ENCODE assay signal across 28 mouse cellular contexts in the genomic region with DNA sequence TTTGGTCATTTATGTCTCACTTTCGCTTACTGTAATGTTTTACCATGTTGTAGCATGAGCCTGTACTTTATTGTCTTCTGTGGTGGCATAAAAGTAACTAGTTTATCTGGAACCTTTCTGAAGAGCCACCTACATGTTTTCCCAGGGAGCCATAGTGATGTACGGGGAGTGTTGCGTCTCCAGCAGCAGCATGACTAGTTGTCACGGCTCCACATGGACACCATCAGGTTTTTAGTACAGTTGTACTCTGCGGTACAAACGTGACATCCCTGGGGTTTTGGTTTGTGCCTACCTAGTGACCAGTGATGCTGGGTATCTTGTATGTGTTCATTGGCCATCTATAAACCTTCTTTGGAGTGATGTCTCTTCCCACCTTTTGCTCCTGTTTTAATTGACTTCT.
"Had no signal": no experiment of that assay in that cellular context is flagged by ENCODE, and none has a peak within 500 bp of the region (broad histone marks: within the 10 kb centered on the region; RNA-seq: fewer than 3 reads in every experiment).

No protein-coding gene starts in this region.

- H3K4me1 ChIP-seq: forebrain, embryonic 13.5 days; forebrain, embryonic 15.5 days had no signal

- H3K36me3 ChIP-seq: embryonic facial prominence, embryonic 10.5 days; embryonic facial prominence, embryonic 12.5 days; embryonic facial prominence, embryonic 13.5 days; embryonic facial prominence, embryonic 15.5 days; forebrain, embryonic 10.5 days; forebrain, embryonic 12.5 days; forebrain, embryonic 15.5 days; heart, embryonic 10.5 days had no signal

- H3K9me3 ChIP-seq: embryonic facial prominence, embryonic 10.5 days; embryonic facial prominence, embryonic 12.5 days; embryonic facial prominence, embryonic 13.5 days; embryonic facial prominence, embryonic 15.5 days; forebrain, embryonic 10.5 days; forebrain, embryonic 12.5 days; forebrain, embryonic 13.5 days; forebrain, embryonic 15.5 days; heart, embryonic 10.5 days had no signal

- H3K27me3 ChIP-seq: embryonic facial prominence, embryonic 12.5 days; embryonic facial prominence, embryonic 13.5 days; embryonic facial prominence, embryonic 15.5 days; forebrain, embryonic 12.5 days; forebrain, embryonic 13.5 days; forebrain, embryonic 15.5 days had no signal

- DNase-seq: cerebellum, adult 8-10 months; cerebellum, adult 9-10 months; cerebellum, adult 9-11 months; cerebellum, postnatal 10 days; cerebellum, postnatal 14 days; cerebellum, postnatal 25 days; cerebellum, postnatal 36 days; embryo, embryonic 11 days; forebrain, postnatal 0 days; gastrocnemius, adult 2 months; gastrocnemius, postnatal 10 days; gastrocnemius, postnatal 14 days; gastrocnemius, postnatal 25 days; gastrocnemius, postnatal 36 days; heart, adult 18-20 months; heart, adult 2 months had no signal

- H3K9ac ChIP-seq: embryonic facial prominence, embryonic 12.5 days; embryonic facial prominence, embryonic 13.5 days; embryonic facial prominence, embryonic 15.5 days; forebrain, embryonic 12.5 days; forebrain, embryonic 13.5 days; forebrain, embryonic 15.5 days; forebrain, postnatal 0 days had no signal

- H3K27ac ChIP-seq: embryonic facial prominence, embryonic 10.5 days; embryonic facial prominence, embryonic 12.5 days; embryonic facial prominence, embryonic 13.5 days; embryonic facial prominence, embryonic 15.5 days; forebrain, embryonic 10.5 days; forebrain, embryonic 12.5 days; forebrain, embryonic 13.5 days; forebrain, embryonic 15.5 days; gastrocnemius, adult 2 months; heart, adult 2 months; heart, embryonic 10.5 days had no signal

- ATAC-seq: forebrain, embryonic 13.5 days; forebrain, embryonic 14.5 days; forebrain, embryonic 15.5 days; forebrain, embryonic 16.5 days; forebrain, postnatal 0 days had no signal

- H3K4me3 ChIP-seq: embryonic facial prominence, embryonic 10.5 days; embryonic facial prominence, embryonic 12.5 days; embryonic facial prominence, embryonic 13.5 days; embryonic facial prominence, embryonic 15.5 days; erythroblast, embryonic 14.5 days; forebrain, embryonic 10.5 days; forebrain, embryonic 12.5 days; forebrain, embryonic 13.5 days; forebrain, embryonic 15.5 days; gastrocnemius, adult 2 months; heart, adult 2 months; heart, embryonic 10.5 days had no signal

- H3K4me2 ChIP-seq: embryonic facial prominence, embryonic 12.5 days; embryonic facial prominence, embryonic 13.5 days; embryonic facial prominence, embryonic 15.5 days; forebrain, embryonic 12.5 days; forebrain, embryonic 13.5 days; forebrain, embryonic 15.5 days had no signal
